Mouse (Mus musculus): ENCODE data around the gene Grhl1.

- TF ChIP-seq CTCF (IDR thresholded peaks at IDR 0.05; ENCODE audit: low read depth) (no peak), EP300 (IDR thresholded peaks at IDR 0.05; ENCODE audit: low read depth) (no peak)
These were observed 8.6 kb upstream of the Grhl1 start for GRCm38 (mm10) chr12:24563395-24563960.
